18 mouse cellular contexts compared by ENCODE assay signal in the genomic region with DNA sequence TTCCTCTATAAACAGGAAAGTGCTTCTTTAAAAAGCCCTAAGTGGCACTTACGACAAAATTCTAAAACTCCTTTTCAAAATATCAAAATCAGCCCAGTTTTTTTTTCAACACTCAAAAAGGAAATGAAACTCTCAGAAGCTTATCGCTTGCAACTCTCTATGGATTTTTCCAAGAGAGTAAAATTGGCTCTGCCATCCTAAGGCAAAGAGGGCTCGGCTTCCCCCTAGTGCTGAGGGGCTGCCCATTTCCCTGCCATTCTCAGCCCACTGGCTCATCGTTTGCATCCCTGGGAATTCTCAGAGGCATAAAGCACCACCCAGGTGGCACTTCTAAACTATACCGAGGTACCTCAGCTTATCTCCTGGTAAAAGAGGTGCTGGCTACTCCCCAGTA.
DNase-seq lines count a peak whose midpoint lies in the region; ATAC-seq lines count a peak whose summit lies in the region.
"Had no signal": no experiment of that assay in that cellular context is flagged by ENCODE, and none has a peak within 500 bp of the region (broad histone marks: within the 10 kb centered on the region; RNA-seq: fewer than 3 reads in every experiment).

No protein-coding gene starts in this region.

- ATAC-seq in forebrain, embryonic 11.5 days (replicated peaks; ENCODE audit: low FRiP score), result no peak
- no peak for ATAC-seq in hindbrain, embryonic 13.5 days (ENCODE audit: low FRiP score)
- ATAC-seq in hindbrain, embryonic 16.5 days, result no peak
- ATAC-seq in intestine, embryonic 16.5 days, result no peak
- ATAC-seq: intestine, embryonic 15.5 days had no signal

- no peak overlapping the region for H3K4me3 ChIP-seq in forebrain, embryonic 10.5 days
- no peak overlapping the region for H3K4me3 ChIP-seq in forebrain, embryonic 11.5 days (ENCODE audit: low read depth, low read length)
- H3K4me3 ChIP-seq in hindbrain, embryonic 13.5 days, result no peak overlapping the region
- no peak overlapping the region for H3K4me3 ChIP-seq in hindbrain, embryonic 16.5 days (ENCODE audit: low read length)
- no peak overlapping the region for H3K4me3 ChIP-seq in intestine, embryonic 16.5 days (ENCODE audit: low read length)
- H3K4me3 ChIP-seq: intestine, embryonic 15.5 days; midbrain, embryonic 12.5 days; neural tube, embryonic 13.5 days had no signal

- peaks cover 48% of the 10 kb centered on the region for H3K4me1 ChIP-seq in forebrain, embryonic 10.5 days
- H3K4me1 ChIP-seq in forebrain, embryonic 11.5 days (replicated peaks; ENCODE audit: control insufficient read depth, insufficient read depth, low read length), result peaks cover 8% of the 10 kb centered on the region
- H3K4me1 ChIP-seq in hindbrain, embryonic 13.5 days (replicated peaks), result peaks cover 32% of the 10 kb centered on the region
- H3K4me1 ChIP-seq in hindbrain, embryonic 16.5 days (ENCODE audit: control insufficient read depth, insufficient read depth, low read depth, low read length), result no peaks in the 10 kb centered on the region; the same call in 1 of the 2 replicates
- H3K4me1 ChIP-seq in intestine, embryonic 16.5 days (ENCODE audit: control insufficient read depth, insufficient read depth, low read length), result no peaks in the 10 kb centered on the region
- H3K4me1 ChIP-seq: intestine, embryonic 15.5 days had no signal

- H3K9ac ChIP-seq in forebrain, embryonic 11.5 days (ENCODE audit: low read length), result no peak overlapping the region
- no peak overlapping the region for H3K9ac ChIP-seq in hindbrain, embryonic 13.5 days
- no peak overlapping the region for H3K9ac ChIP-seq in hindbrain, embryonic 16.5 days (ENCODE audit: low read depth, low read length)
- H3K9ac ChIP-seq in intestine, embryonic 16.5 days (ENCODE audit: low read depth, low read length), result no peak overlapping the region
- H3K9ac ChIP-seq: intestine, embryonic 15.5 days; midbrain, embryonic 12.5 days; neural tube, embryonic 13.5 days had no signal

- no peak for DNase-seq in forebrain, embryonic 10.5 days (ENCODE audit: extremely low spot score, low spot score)
- no peak for DNase-seq in forebrain, embryonic 11.5 days (ENCODE audit: low spot score)
- DNase-seq in right cerebral cortex, postnatal 4 days, result peak; percentile 15
- no peak for DNase-seq in right cerebral cortex, postnatal 10 days (ENCODE audit: low spot score in 2 of 2)
- no peak for DNase-seq in urinary bladder, postnatal 14 days (ENCODE audit: low spot score)
- DNase-seq: adrenal gland, adult 8-10 months; B cell, adult 2 months; kidney, postnatal 14 days; layer of hippocampus, adult 9-11 months; lung, postnatal 14 days; thymus, postnatal 4 days had no signal

- WGBS in forebrain, embryonic 10.5 days, result 56% methylated on average over 5 of the region's 5 CpGs
- 49% methylated on average over 5 of the region's 5 CpGs for WGBS in forebrain, embryonic 11.5 days
- 38% methylated on average over 5 of the region's 5 CpGs for WGBS in hindbrain, embryonic 13.5 days
- WGBS in hindbrain, embryonic 16.5 days, result 40% methylated on average over 5 of the region's 5 CpGs
- WGBS in intestine, embryonic 16.5 days, result 48% methylated on average over 5 of the region's 5 CpGs

- no peaks in the 10 kb centered on the region for H3K27me3 ChIP-seq in forebrain, embryonic 10.5 days (ENCODE audit: poor library complexity, severe bottlenecking)
- H3K27me3 ChIP-seq in forebrain, embryonic 11.5 days (ENCODE audit: control insufficient read depth, insufficient read depth, low read length), result no peaks in the 10 kb centered on the region
- 0 out of 2 replicates have a peak, but pooled peaks cover 5% of the 10 kb centered on the region for H3K27me3 ChIP-seq in hindbrain, embryonic 13.5 days
- H3K27me3 ChIP-seq in hindbrain, embryonic 16.5 days (replicated peaks; ENCODE audit: control insufficient read depth, insufficient read depth, low read length), result no peaks in the 10 kb centered on the region
- no peaks in the 10 kb centered on the region for H3K27me3 ChIP-seq in intestine, embryonic 16.5 days (replicated peaks; ENCODE audit: control insufficient read depth, insufficient read depth, low read length)
- H3K27me3 ChIP-seq: intestine, embryonic 15.5 days; midbrain, embryonic 12.5 days had no signal

- H3K36me3 ChIP-seq in forebrain, embryonic 10.5 days (replicated peaks), result no peaks in the 10 kb centered on the region
- no peaks in the 10 kb centered on the region for H3K36me3 ChIP-seq in forebrain, embryonic 11.5 days (ENCODE audit: control insufficient read depth, insufficient read depth, low read length)
- H3K36me3 ChIP-seq in hindbrain, embryonic 13.5 days, result no peaks in the 10 kb centered on the region
- no peaks in the 10 kb centered on the region for H3K36me3 ChIP-seq in hindbrain, embryonic 16.5 days (ENCODE audit: control insufficient read depth, insufficient read depth, low read length)
- no peaks in the 10 kb centered on the region for H3K36me3 ChIP-seq in intestine, embryonic 16.5 days (ENCODE audit: control insufficient read depth, insufficient read depth, low read length)
- H3K36me3 ChIP-seq: intestine, embryonic 15.5 days; midbrain, embryonic 12.5 days; neural tube, embryonic 13.5 days had no signal

- no peaks in the 10 kb centered on the region for H3K9me3 ChIP-seq in forebrain, embryonic 10.5 days
- H3K9me3 ChIP-seq in forebrain, embryonic 11.5 days (ENCODE audit: control insufficient read depth, low read length), result no peaks in the 10 kb centered on the region
- H3K9me3 ChIP-seq in hindbrain, embryonic 13.5 days, result no peaks in the 10 kb centered on the region
- H3K9me3 ChIP-seq in hindbrain, embryonic 16.5 days (ENCODE audit: control insufficient read depth, low read length), result no peaks in the 10 kb centered on the region
- H3K9me3 ChIP-seq in intestine, embryonic 16.5 days (ENCODE audit: control insufficient read depth, low read length), result no peaks in the 10 kb centered on the region
- H3K9me3 ChIP-seq: intestine, embryonic 15.5 days; midbrain, embryonic 12.5 days; neural tube, embryonic 13.5 days had no signal

- no peak overlapping the region for H3K4me2 ChIP-seq in forebrain, embryonic 11.5 days (ENCODE audit: low read depth, low read length, severe bottlenecking)
- H3K4me2 ChIP-seq in hindbrain, embryonic 13.5 days, result no peak overlapping the region
- H3K4me2 ChIP-seq in hindbrain, embryonic 16.5 days (ENCODE audit: low read length), result no peak overlapping the region; the same call in 1 of the 2 replicates
- H3K4me2 ChIP-seq in intestine, embryonic 16.5 days (ENCODE audit: low read depth, low read length), result no peak overlapping the region
- H3K4me2 ChIP-seq: intestine, embryonic 15.5 days; liver, embryonic 11.5 days; midbrain, embryonic 12.5 days had no signal

- peak overlapping the region; percentile 2; the same call in 1 of the 2 replicates for H3K27ac ChIP-seq in forebrain, embryonic 10.5 days
- no peak overlapping the region; the same call in 1 of the 2 replicates for H3K27ac ChIP-seq in forebrain, embryonic 11.5 days (ENCODE audit: low read depth, low read length)
- H3K27ac ChIP-seq in hindbrain, embryonic 13.5 days, result peak overlapping the region; percentile 50
- no peak overlapping the region for H3K27ac ChIP-seq in hindbrain, embryonic 16.5 days (ENCODE audit: low read depth, low read length)
- no peak overlapping the region for H3K27ac ChIP-seq in intestine, embryonic 16.5 days (ENCODE audit: low read length)
- H3K27ac ChIP-seq: intestine, embryonic 15.5 days; midbrain, embryonic 12.5 days; neural tube, embryonic 13.5 days had no signal

Comparison
In these comparisons a context has a peak if more than half of its experiments do, and no peak if none do; other contexts are left out.
1. H3K27ac ChIP-seq: peak in forebrain, embryonic 10.5 days (single experiment) and hindbrain, embryonic 13.5 days (single experiment); none in forebrain, embryonic 11.5 days (single experiment), hindbrain, embryonic 16.5 days (single experiment) and intestine, embryonic 16.5 days (single experiment).